Mouse (Mus musculus) heart, adult 11 months (tissue): Measurements from ENCODE around the gene Hyal2.

ENCODE experiments used
- DNase-seq: peaks from one replicate; pipeline ENCODE4 v3.0.0; 2022

Gene Hyal2

DNA sequence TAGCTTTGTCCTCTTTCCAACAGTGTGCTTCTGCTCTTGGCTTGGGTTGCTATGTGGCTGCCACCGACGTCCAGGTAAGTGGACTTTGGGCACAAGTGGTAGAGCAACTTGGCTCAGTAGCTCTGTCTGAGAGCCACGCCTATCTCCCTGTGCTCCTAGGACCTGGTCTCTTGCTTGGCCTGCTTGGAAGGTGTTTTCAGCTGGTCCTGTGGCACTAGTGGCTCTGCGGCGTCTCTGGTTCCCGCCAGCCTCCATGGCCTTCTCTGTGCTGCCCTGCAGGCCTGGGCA lies 23.0 kb downstream of the Hyal2 start:
- DNase-seq, result no peak

DNA sequence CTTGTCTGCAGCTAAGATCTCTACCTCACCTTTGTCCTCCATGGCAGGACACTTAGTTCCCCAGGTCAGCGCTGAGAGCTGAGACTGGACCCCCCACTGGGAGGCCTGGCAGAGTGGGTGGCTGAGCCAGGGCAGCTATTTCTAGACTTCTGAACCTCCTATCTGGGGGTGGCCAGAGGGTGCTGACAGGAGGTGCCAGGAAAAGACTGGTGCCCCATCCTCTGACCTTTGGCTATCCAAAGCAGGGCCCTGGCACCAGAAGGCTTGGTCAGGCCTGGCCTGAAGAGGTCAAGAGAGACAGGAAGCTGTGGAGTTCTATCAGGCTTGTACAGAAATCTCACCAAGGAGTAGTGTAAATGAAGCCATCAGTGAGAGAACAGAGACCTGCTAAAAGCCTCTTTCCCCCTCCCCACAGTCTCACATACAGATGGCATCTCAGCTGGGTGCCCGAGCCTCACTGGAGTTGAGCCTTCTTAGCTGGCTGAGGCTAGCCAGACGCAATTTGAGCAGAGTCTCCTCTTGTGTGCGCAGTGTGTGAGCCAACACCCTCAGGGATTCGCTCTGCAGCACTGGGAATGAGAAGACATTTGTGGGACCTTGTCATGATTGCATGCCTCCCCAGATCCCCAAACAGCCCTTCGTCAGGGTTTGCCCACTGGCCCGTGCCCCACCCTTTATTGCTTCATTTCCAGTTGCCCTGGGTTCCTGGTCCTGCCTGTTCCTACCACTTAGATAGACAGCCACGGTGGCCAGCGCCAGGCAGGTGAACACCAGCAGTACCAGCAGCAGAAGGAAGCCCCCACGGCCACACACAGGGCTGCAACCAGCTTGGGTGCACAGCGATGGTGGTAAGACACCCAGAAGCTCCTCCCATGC lies 25.6 kb downstream of the Hyal2 start:
- peak; percentile 98 for DNase-seq

DNA sequence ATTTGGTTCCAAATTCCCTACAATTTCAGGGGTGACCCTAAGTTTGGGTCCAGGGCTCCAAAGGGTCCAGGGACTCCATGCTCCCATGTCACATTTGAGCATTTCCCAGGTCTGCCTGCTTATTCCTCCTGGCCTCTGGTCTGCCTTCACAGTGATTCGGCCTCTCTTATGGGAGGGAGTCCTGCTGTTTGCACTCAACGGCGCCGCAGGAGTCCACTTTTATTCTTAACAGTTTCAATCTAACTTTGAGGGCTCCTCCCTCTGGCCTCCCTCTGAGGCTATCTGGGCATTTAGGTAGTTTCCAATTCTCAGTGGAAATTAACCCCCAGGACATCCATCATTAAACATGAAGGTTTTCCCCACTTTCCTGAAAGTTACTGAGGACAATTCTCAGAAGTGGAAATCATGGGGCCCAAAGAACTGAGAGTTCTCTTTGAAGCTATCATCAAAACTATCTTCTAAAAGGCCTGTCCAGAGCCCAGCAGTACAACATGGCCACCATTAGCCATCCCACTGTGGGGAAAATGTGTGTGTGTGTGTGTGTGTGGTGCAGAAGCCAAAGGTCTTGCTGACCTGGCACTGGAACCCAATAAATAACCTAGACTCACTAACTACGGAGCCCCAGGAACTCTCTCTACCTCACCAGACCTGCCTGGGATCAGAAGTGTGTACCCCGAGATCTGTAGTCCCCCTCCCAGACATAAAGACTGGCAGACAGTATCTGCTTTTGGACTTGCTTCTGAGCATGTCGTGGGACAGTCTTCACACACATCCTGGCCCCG lies 26.7 kb downstream of the Hyal2 start:
- DNase-seq, result no peak

DNA sequence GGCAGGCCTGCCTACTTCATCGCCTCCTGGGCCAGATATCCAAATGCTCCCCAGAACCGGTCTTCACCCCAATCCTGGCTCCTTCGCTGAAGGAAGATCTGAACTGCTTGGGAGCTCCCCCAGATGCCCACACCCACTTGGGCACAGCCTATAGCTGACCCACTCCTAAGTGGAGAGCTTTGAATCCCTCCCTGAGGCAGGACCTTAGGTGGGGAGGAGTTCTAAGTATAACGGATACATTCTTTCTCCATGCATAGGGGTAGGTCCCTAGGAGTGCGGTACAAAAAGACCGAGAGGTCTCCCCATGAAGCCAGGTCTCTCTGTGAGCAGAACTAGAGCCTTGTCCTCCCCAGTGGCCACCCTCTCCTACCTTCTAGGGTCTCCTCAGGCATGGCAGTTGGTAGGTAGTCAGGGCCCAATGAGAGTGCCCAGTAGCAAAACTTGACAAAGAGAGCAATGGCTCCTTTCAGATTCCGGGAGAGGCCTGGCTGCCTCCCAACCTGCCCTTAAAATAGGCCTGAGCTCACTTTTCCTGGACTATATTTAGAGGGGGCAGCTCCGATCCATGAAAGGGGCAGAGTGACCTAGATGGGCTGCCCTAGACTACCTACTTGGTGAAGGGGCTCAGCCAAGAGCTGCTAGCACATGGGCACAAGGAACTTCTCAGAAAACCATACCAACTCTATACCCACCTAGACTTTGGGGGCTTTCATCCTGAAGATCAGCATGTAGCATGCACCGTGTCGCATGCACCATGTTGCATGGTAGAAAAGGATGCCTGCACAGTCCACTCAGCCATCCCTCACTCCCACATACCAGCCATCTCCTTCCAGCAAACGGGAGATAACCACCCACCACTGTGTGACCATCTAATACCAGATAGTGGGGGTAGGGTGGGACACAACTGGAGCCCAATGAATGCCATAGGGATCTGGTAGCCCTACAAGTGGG lies 29.1 kb downstream of the Hyal2 start:
- peak; percentile 98 for DNase-seq

DNA sequence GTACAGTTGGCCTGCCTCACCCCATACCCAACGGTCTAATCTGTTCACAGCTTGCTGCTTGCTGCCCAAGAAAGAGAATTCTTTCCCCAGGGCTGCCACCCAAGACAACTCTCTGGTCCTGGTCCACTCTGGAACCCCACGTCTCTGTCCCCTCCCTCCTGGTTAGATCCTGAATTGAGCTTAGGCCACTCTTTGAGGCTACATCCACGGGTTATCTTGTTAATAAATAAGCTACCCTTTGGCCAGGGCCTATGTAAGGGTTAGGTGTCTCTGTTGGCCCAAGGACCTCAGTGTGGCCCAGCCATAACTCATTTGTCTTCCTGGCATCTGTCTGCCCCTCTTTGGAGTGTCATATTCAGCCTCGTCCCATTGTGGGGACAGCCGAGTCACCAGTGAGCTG lies 30.6 kb downstream of the Hyal2 start:
- no peak for DNase-seq

DNA sequence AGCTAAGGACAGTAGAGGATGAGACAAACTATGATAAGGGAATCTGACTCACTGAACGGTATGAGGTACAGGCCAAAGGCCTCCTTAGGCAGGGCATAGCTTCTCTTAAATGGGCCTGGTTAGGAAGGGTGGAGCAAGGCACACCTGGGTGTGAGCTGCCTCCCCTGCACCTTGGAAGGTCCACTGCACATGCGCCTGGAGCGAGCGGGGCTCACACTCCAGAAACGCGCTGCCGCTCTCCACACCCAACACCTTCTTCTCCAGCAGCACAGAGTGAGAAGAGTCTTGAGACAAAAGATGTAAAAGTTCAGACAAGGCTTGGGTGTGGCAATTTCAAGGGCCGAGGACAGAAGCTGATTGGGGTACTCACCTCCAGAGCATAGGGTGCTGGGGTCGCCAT lies 31.7 kb downstream of the Hyal2 start:
- no peak for DNase-seq

DNA sequence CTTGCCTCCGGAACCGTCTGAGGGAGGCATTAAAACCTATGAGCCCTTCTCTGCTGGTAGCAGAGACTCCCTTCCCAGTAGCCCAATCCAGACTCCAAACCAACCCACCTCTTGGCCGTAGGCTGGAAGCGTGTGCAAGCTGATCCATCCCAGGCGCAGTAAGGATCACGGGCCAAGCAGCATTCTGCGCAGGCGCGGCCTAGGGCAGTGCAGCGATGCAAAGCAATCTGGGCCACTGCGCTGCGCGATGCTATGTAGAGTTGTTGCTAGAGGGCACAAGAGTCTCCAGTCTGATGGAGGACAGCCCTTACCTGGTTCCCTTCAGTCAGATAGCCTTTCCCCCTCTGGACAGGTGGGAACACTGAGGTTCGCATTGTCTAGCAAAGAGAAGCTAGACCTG lies 32.1 kb downstream of the Hyal2 start:
- no peak for DNase-seq

DNA sequence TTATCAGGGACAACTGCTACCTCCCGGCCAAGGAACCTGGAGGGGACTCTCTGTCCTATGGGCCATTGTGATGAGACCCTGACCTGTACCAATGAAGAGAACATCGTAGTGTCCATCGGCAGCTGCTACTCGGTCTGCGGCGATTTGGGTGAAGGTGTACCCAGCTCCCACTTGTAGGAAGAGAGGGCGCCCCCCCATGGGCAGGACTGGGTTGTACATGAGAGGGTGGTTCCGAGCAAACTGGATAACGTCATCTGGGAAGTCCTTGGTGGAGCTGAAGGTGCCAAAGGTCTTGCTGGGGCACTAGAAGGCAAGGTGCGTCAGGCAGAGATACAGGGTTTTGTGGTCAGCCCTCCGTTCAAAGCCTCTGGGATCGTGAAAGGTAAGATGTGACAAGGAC lies 33.0 kb downstream of the Hyal2 start:
- DNase-seq, result no peak

DNA sequence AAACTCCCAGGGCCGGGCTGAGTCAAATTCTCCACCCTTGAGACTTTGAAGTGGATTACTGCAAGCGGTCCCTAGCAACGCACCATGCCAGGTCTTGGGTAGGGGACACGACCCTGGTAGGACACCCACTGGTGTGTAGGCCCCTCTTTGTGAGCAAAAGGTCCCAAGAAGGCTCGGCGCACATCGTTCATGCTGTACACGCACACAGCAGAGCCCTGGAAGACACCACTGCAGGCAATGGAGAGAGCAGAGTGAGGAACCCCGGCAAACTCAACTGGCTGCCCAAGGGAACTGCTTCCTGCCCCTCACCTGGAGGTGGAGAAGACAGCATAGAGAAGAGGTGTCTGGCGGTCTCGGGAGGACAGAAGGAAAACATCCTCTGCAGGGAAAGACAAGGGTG lies 33.5 kb downstream of the Hyal2 start:
- peak; percentile 93 for DNase-seq

DNA sequence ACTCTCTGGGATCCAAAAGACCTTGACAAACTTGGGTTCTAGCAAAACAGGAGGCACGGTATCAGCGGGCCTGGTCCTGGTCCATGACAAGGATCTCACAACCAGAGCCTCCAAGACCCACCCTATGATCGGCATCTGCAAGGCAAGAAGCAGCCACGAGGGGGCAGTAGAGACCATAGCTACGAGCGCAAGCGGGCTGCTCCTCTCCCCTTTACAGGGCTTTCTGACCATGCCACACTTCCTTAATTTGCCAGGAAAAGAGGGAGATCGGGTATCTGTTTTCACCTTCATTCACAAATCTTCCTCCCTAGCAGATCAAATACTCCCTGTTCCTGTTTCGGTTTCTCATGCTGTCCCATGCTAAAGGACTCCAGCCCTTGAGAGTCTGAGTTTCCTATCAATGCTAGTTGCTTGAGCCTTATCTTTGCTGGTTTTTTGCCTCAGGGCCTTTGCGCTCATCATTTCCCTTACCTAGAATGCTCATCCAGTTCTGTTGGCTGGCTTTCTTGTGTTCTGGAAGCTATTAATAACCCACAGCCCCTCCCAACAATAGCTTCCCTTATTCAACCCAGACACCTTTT lies 34.4 kb downstream of the Hyal2 start:
- DNase-seq, result peak; percentile 98

DNA sequence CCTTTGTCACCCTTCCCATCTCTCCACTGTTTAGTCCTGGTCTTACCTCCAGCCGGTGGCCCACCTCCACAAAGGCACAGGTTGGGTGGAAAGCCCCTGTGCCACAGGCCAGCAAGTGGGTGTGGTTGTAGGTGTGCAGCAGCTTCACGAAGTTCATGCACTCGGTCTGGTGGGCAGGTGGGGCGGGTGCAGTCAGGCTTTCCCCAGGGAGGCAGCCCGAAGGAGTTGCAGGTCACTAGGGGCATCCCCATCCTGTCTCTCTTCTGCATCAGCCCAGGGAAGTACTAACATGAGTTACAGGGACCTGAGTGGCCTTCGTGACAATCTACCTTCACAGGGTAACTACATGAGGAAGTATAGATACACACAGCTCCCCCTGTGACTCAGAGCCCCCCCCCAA lies 35.5 kb downstream of the Hyal2 start:
- DNase-seq, result peak; percentile 94

DNA sequence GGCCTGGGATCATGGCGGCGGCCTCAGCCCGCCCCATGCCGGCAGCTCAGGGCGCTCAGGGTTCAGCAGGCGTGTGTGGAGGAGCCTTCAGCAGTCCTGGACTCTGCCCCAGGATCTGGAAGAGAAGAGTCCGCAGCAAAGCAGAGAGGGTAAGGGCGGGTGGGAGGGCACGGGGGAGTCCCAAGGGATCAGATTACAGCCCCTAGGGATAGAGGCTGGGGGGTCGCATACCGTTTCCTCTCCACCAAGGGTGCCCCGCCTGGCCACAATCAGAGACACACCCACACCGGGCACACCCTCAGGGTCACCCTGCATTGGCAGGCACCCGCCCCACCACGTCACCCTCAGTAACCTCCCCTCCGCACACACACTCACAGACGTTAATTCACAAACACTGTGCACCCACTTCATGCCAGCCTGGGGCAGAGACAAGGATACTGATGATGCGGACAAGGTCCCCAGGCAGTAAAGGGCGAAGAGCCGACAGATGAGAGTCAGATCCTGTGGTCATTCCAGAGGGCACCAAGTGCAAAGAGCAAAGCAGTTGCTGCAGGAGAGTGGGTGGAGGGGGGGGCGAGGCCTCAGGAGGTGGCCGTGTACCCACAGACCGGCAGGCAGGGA lies 37.4 kb downstream of the Hyal2 start:
- peak; percentile 95 for DNase-seq

DNA sequence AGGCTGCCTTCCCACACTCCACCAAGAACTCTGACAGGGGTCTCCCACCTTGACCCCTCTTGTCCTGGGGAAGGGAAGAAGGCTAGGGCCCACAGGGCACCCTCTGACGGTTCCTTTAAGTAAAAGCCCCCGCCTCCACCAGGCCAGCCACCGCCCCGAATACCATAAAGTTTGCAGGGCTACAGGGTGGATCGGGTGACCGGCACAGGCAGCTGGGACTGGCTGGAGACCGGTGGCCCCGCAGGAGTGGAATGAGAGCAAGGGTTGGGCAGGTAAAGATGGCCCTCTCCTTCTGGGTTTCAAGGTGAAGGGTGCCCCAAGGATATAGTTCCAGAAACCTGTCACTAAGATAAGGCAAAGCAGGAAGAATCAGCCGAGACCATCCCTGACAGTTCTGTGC lies 38.8 kb downstream of the Hyal2 start:
- peak; percentile 96 for DNase-seq

DNA sequence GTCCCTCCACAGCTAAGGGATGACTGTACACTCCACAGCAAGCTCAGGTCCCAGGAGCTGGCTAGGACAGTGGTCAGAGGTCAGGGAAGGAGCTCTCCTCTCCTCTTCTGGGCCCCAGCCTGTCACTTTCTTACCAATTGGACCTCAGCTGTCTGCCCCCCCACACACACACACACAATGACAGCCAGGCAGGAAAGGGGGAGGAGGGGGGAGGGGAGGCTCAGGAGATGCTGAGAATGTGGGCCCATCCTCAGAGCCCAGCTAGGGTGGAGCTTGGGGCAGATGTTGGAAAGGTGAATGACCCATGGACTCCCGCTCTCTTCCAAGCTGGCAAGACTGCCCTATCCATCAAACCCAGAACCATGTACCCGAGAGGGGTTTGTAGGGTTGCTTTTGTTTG lies 39.3 kb downstream of the Hyal2 start:
- DNase-seq, result no peak

DNA sequence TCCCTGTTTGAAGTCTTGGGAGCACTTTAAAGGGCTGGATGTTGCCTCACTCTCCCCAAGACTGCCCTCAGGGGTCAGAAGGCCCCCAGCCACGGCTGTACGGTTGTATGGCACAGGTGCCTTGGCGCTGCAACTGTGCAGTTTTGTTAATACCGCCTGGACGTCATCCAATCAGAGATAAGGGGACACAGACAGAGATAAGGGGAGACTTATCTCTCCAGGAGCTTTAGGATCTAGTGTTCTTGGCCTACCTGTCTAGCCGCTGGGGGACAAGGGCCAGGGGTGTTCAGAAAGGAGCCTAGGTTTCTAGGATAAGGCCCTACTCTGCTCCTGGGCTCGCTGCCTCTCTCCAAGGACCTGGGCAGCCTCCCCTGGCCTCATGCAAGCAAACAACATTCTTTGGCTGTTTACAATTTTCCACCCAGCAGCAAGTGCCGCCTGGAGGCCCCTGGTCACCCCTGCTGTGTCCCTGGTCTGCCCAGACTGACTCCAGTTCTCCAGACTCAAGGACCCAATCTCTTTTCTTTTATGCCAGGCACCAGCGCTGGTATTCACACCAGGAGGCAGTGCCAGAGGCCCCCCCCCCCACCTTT lies 40.0 kb downstream of the Hyal2 start:
- DNase-seq, result no peak

DNA sequence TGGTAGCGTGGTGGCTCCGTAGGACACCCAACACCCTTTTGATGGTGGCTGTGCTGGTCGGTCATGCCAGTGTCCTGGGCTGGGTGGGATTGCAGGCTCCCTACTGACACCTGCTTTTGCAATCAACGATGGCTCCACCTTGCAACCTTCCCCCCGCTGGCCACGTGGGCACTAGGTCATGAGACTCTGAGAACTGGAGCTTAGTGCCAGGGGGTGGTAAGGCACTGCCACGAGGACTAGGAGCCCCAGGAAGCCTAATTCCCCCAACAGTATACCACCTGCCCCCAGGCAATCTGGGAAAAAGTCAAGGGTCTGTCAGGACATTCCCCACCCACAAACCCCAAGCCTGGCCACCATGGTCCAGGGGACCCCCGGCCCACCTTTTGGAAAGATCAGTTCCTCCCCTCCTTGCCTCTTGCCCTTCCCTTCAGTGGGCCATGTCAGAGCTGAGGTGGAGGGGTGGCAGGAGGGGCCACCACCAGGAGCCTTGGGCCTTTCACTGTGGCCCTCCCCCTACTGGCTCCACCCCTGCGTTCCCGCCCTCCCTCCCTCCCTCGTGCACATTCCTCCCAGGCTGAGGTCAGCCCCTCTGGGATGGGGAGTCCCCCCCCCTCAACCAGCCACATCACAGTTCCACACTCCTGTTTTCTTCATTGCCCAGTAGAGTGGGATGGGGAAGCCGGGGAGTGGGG lies 41.1 kb downstream of the Hyal2 start, which contains the start of gene Sema3b:
TSS of gene Sema3b (minus strand) at position 489 of the 692 bp plus-strand sequence.
- DNase-seq, result peak; percentile 96

DNA sequence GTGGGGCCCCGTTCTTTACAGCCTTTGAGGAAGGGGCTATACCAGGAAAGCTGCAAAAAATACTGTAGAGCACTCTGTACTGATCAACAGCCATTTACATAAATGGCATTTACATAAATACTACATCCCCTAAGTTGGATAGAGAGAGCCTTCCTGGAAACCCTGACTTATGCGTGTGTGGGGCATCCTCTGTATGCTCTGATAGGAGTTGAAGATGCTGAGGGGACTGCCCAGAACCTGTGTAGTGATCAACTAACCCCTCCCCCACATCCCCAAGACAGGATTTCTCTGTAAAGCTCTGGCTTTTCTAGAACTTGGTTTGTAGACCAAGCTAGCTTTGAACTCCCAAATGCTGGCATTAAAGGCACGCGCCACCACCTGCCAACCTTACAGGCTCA lies 41.7 kb downstream of the Hyal2 start:
- DNase-seq, result no peak

DNA sequence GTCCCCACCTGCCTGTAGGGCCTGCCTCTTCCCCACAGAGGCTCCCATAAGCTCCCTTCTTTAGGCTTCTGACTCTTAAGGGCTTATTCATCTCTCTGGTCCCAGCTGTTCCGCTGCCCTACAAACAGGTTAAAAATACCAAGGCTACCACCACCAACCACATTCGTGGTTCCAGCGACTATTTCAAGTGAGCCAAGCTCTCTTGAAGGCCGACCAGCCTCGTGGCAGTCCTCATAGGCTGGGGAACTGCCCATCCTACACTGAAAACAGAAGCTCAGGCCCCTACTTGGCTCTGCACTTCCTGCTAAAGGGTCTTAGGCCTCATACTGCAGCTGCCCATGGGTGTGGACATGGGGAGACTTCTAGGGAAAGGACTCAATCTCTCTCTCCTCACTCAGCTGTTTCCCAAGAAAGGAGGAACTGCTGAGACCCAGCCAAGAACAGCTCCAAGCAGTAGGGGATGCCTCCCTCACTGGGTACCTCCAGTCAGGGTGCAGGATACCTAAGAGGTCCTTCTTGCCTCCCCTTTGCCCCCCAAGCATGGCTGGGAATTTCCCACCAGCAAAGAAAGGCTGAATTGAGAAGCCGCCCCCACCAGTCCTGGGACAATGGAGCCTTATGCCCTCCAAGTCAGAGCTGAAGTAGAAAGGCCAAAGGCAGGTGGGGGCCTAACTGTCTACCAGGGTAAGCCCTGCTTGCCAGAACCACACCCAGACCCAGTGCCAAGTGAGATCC lies 43.9 kb downstream of the Hyal2 start:
- DNase-seq, result peak; percentile 98

DNA sequence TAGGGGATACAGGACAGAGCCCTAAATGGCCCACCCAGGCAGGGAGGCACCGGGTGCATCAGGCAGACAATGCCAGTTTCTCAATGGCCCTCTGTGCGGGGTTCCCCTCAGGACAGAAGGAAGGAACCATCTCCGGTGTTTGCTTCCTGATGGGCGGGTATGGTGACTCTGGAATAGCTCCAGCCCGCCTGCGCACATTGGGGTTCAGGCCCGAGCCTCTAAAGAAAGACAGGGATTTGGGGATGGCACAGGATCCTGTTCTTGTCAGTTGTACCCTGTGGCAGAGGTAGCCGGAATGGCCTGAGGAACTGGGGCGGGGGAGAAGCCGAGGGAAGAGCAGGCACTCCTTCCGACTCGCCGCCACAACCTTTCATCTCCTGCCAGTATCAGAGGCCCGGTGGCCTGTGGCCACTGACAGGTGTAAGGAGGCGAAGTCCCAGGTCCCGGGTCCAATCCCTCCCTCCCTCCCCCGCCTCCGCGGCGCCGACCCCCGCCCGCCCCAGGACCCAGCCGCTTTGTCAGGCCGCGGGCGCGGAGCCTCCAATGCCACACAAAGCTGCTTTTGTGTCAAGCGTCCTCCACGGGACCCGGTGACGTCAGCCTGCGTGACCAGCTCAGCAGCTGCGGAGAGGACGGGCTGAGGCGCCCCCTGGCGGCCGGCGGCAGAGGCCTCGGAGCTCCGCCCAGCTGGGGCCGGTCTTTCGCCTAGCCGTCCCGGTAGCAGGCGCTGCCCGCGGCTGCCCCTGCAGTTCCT lies 44.6 kb downstream of the Hyal2 start:
- peak; percentile 100 for DNase-seq
